23 mouse cellular contexts compared by ENCODE assay signal in genomic region chr12:80751556-80751955, GRCm38 (mm10). TPM values are rescaled to one million over a fixed set of nuclear protein-coding genes. Genes with fewer than 3 reads are reported as not detected.
"Had no signal": no experiment of that assay in that cellular context is flagged by ENCODE, and none has a peak within 500 bp of the region (broad histone marks: within the 10 kb centered on the region; RNA-seq: fewer than 3 reads in every experiment).

No protein-coding gene starts in this region.

- H3K36me3 ChIP-seq: lung, embryonic 15.5 days had no signal

- H3K4me1 ChIP-seq: lung, embryonic 15.5 days had no signal

- H3K9me3 ChIP-seq: lung, embryonic 15.5 days; neural tube, embryonic 13.5 days; neural tube, embryonic 15.5 days had no signal

- H3K27ac ChIP-seq: lung, embryonic 15.5 days; midbrain, embryonic 10.5 days; midbrain, embryonic 12.5 days; neural tube, embryonic 13.5 days; neural tube, embryonic 15.5 days had no signal

- H3K9ac ChIP-seq: liver, postnatal 0 days; lung, embryonic 15.5 days; midbrain, embryonic 12.5 days; neural tube, embryonic 13.5 days; neural tube, embryonic 15.5 days had no signal

- H3K4me3 ChIP-seq: lung, embryonic 15.5 days; midbrain, embryonic 10.5 days; midbrain, embryonic 12.5 days; myocyte; neural tube, embryonic 13.5 days; neural tube, embryonic 15.5 days had no signal

- DNase-seq: liver, postnatal 0 days; lung, adult 2 months; lung, postnatal 10 days; lung, postnatal 4 days; midbrain, embryonic 14.5 days; retina, postnatal 1 day; right cerebral cortex, adult 18-20 months; right cerebral cortex, postnatal 25 days; right cerebral cortex, postnatal 4 days; spleen, adult 18-20 months; thymus, adult 18-20 months; thymus, postnatal 14 days; thymus, postnatal 36 days had no signal

- H3K27me3 ChIP-seq: midbrain, embryonic 12.5 days; neural tube, embryonic 15.5 days had no signal

- ATAC-seq: liver, postnatal 0 days; midbrain, embryonic 16.5 days had no signal

- H3K4me2 ChIP-seq: lung, embryonic 15.5 days; midbrain, embryonic 12.5 days; neural tube, embryonic 13.5 days; neural tube, embryonic 15.5 days had no signal

RNA-seq across cellular contexts. Expression of gene Ccdc177, which starts 8.9 kb away (rescaled TPM):
- total RNA-seq: megakaryocyte, adult 5-6 weeks; megakaryocyte-erythroid progenitor cell, adult 5-6 weeks had no signal
- polyA plus RNA-seq: liver, postnatal 0 days; lung, adult 2 months; myocyte; thymus, postnatal 0 days had no signal

RNA-seq across cellular contexts. Expression of gene Plekhd1, which starts 59.2 kb away (rescaled TPM):
- total RNA-seq: megakaryocyte, adult 5-6 weeks; megakaryocyte-erythroid progenitor cell, adult 5-6 weeks had no signal
- polyA plus RNA-seq: myocyte had no signal
